Mouse (Mus musculus): ENCODE data around the gene Fam189a1. TPM values are rescaled to one million over a fixed set of nuclear protein-coding genes. Genes with fewer than 3 reads are reported as not detected.

Fam189a1 gene
- polyA plus RNA-seq, 1 experiment, result not detected

DNA sequence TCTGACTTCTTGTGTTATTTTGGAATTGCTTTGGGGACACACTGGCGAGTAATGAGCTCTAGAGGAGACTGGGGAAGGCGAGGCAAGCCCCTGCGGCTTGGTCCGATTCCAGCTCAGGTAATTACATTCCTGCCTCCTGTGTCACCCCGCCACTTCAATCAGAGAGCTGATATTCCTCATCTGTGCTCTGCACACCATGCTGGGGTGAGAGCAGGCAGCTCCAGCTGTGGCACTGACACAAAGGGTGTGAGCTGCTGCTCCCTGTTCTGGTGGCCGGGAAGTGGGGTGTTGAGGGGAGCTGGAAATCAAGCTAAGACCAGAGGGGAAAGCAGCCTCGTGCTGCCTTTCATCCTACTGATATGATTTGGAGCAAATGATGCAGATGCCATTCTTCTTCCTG is 386.6 kb downstream of the Fam189a1 start:
- H3K4me1 ChIP-seq (ENCODE audit: control insufficient read depth, insufficient read depth, low read length), result no peaks in the 10 kb centered on the region
- no peaks in the 10 kb centered on the region for H3K9me3 ChIP-seq (replicated peaks; ENCODE audit: control insufficient read depth, insufficient read depth, low read length, poor library complexity, severe bottlenecking)
- TF ChIP-seq CTCF (IDR thresholded peaks at IDR 0.05; ENCODE audit: low read depth, low read length) (no peak), EP300 (IDR thresholded peaks at IDR 0.05; ENCODE audit: insufficient read depth, low read depth, low read length) (no peak), POLR2A (IDR thresholded peaks at IDR 0.05; ENCODE audit: insufficient read depth, low read length) (no peak)
- H3K27me3 ChIP-seq (ENCODE audit: control insufficient read depth, insufficient read depth, low read length, poor library complexity, severe bottlenecking), result no peaks in the 10 kb centered on the region
- no peak overlapping the region for H3K4me3 ChIP-seq (ENCODE audit: low read depth, low read length)
- H3K27ac ChIP-seq (ENCODE audit: insufficient read depth, low read length), result no peak overlapping the region
- no peaks in the 10 kb centered on the region for H3K36me3 ChIP-seq (ENCODE audit: control insufficient read depth, insufficient read depth, low read length, poor library complexity, severe bottlenecking)
- no peak overlapping the region for H3K9ac ChIP-seq (ENCODE audit: low read depth, poor library complexity, severe bottlenecking)

DNA sequence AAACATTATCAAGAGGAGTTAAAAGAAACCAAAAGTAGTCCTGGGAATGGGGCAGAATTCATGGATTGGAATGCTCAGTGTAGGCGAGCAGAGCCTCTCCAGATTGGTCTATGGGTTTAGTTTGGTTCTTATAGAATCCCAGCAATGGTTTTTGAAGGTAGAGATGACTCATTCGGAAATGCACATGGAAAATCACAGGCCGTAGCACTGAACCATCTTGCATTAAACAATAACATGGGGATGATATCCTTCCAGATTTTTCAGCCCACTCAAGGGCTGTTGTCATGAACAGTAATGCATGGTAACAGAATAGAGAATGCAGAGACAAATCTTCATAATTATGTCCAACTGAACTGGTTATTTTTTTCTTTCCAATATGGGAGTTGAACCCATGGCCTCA is 390.8 kb downstream of the Fam189a1 start:
- Histone ChIP-seq H3K4me1 (ENCODE audit: control insufficient read depth, insufficient read depth, low read length) (no peaks in the 10 kb centered on the region), H3K27ac (ENCODE audit: insufficient read depth, low read length) (no peak overlapping the region), H3K9me3 (replicated peaks; ENCODE audit: control insufficient read depth, insufficient read depth, low read length, poor library complexity, severe bottlenecking) (no peaks in the 10 kb centered on the region), H3K36me3 (ENCODE audit: control insufficient read depth, insufficient read depth, low read length, poor library complexity, severe bottlenecking) (no peaks in the 10 kb centered on the region), H3K4me3 (ENCODE audit: low read depth, low read length) (no peak overlapping the region), H3K27me3 (ENCODE audit: control insufficient read depth, insufficient read depth, low read length, poor library complexity, severe bottlenecking) (no peaks in the 10 kb centered on the region), H3K9ac (ENCODE audit: low read depth, poor library complexity, severe bottlenecking) (no peak overlapping the region)
- no peak for TF ChIP-seq EP300 (IDR thresholded peaks at IDR 0.05; ENCODE audit: insufficient read depth, low read depth, low read length)
- TF ChIP-seq POLR2A (IDR thresholded peaks at IDR 0.05; ENCODE audit: insufficient read depth, low read length), result no peak
- TF ChIP-seq CTCF (IDR thresholded peaks at IDR 0.05; ENCODE audit: low read depth, low read length), result no peak

DNA sequence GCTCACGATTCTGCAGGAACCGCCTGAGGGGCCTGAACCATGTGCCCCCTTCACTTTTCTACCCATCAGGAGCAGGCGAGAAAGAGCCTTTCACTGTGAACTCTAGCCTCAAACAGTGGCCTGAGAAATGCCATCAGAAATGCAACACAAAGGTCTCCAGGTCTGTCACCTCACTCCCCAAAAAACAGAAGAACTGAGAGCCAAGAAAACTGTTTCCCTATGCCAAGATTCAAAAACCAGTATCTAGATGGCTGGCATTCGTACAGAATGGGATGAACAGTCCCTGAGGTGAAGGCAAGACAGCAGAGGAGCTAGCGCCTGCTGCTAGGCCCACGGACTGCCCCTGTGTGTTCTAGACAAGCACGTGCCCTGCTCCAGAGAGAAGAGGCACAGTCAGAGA is 401.2 kb downstream of the Fam189a1 start:
- Histone ChIP-seq H3K36me3 (ENCODE audit: control insufficient read depth, insufficient read depth, low read length, poor library complexity, severe bottlenecking) (no peaks in the 10 kb centered on the region), H3K27ac (ENCODE audit: insufficient read depth, low read length) (no peak overlapping the region), H3K4me1 (ENCODE audit: control insufficient read depth, insufficient read depth, low read length) (no peaks in the 10 kb centered on the region), H3K27me3 (ENCODE audit: control insufficient read depth, insufficient read depth, low read length, poor library complexity, severe bottlenecking) (no peaks in the 10 kb centered on the region), H3K4me3 (ENCODE audit: low read depth, low read length) (no peak overlapping the region), H3K9ac (ENCODE audit: low read depth, poor library complexity, severe bottlenecking) (no peak overlapping the region), H3K9me3 (replicated peaks; ENCODE audit: control insufficient read depth, insufficient read depth, low read length, poor library complexity, severe bottlenecking) (no peaks in the 10 kb centered on the region)
- TF ChIP-seq CTCF (IDR thresholded peaks at IDR 0.05; ENCODE audit: low read depth, low read length), result no peak
- TF ChIP-seq EP300 (IDR thresholded peaks at IDR 0.05; ENCODE audit: insufficient read depth, low read depth, low read length), result no peak
- no peak for TF ChIP-seq POLR2A (IDR thresholded peaks at IDR 0.05; ENCODE audit: insufficient read depth, low read length)

DNA sequence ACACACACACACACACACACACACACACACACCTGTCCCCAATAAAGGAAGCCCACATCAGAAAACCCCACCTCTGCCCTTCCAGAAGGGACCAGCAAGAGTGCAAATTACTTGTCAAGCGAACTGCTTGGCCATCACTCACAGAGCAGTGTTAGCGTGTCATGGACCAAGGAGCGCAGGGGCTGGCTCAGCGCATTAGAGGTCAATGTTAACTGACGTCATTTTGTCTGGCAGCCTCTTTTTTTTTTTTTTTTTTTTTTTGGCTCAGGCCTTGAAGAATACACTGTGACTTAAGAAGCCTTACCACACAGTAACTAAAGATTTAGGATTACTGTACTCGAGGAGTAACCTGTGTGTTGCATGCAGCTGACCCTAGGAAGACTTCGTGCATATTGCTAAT is 402.2 kb downstream of the Fam189a1 start:
- no peaks in the 10 kb centered on the region for H3K4me1 ChIP-seq (ENCODE audit: control insufficient read depth, insufficient read depth, low read length)
- H3K9me3 ChIP-seq (replicated peaks; ENCODE audit: control insufficient read depth, insufficient read depth, low read length, poor library complexity, severe bottlenecking), result no peaks in the 10 kb centered on the region
- H3K27ac ChIP-seq (ENCODE audit: insufficient read depth, low read length), result no peak overlapping the region
- no peak overlapping the region for H3K9ac ChIP-seq (ENCODE audit: low read depth, poor library complexity, severe bottlenecking)
- H3K27me3 ChIP-seq (ENCODE audit: control insufficient read depth, insufficient read depth, low read length, poor library complexity, severe bottlenecking), result no peaks in the 10 kb centered on the region
- no peaks in the 10 kb centered on the region for H3K36me3 ChIP-seq (ENCODE audit: control insufficient read depth, insufficient read depth, low read length, poor library complexity, severe bottlenecking)
- H3K4me3 ChIP-seq (ENCODE audit: low read depth, low read length), result no peak overlapping the region
- TF ChIP-seq POLR2A (IDR thresholded peaks at IDR 0.05; ENCODE audit: insufficient read depth, low read length) (no peak), CTCF (IDR thresholded peaks at IDR 0.05; ENCODE audit: low read depth, low read length) (no peak), EP300 (IDR thresholded peaks at IDR 0.05; ENCODE audit: insufficient read depth, low read depth, low read length) (no peak)

DNA sequence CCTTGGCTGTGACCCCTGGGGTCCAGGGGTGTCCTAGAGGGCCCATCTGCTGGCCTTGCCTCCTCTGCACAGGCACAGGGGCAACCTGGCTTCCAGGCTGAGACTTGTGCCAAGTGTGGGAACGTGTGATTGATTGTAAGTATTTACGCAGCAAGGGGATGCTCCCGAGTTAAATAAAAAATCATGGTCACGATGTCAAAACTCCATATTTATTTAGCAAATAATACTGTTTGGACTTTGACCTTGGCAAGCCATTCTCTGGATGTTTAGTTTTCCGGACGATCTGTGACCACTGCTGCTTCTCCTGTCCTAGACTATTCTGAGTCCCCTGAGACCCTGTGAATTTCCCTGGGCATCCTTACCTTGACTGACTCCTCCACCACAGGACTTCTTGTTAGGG is 402.7 kb downstream of the Fam189a1 start:
- H3K9ac ChIP-seq (ENCODE audit: low read depth, poor library complexity, severe bottlenecking), result no peak overlapping the region
- no peak overlapping the region for H3K27ac ChIP-seq (ENCODE audit: insufficient read depth, low read length)
- H3K4me3 ChIP-seq (ENCODE audit: low read depth, low read length), result no peak overlapping the region
- H3K4me1 ChIP-seq (ENCODE audit: control insufficient read depth, insufficient read depth, low read length), result no peaks in the 10 kb centered on the region
- TF ChIP-seq EP300 (IDR thresholded peaks at IDR 0.05; ENCODE audit: insufficient read depth, low read depth, low read length) (no peak), CTCF (IDR thresholded peaks at IDR 0.05; ENCODE audit: low read depth, low read length) (no peak), POLR2A (IDR thresholded peaks at IDR 0.05; ENCODE audit: insufficient read depth, low read length) (no peak)
- no peaks in the 10 kb centered on the region for H3K27me3 ChIP-seq (ENCODE audit: control insufficient read depth, insufficient read depth, low read length, poor library complexity, severe bottlenecking)
- no peaks in the 10 kb centered on the region for H3K36me3 ChIP-seq (ENCODE audit: control insufficient read depth, insufficient read depth, low read length, poor library complexity, severe bottlenecking)
- no peaks in the 10 kb centered on the region for H3K9me3 ChIP-seq (replicated peaks; ENCODE audit: control insufficient read depth, insufficient read depth, low read length, poor library complexity, severe bottlenecking)

DNA sequence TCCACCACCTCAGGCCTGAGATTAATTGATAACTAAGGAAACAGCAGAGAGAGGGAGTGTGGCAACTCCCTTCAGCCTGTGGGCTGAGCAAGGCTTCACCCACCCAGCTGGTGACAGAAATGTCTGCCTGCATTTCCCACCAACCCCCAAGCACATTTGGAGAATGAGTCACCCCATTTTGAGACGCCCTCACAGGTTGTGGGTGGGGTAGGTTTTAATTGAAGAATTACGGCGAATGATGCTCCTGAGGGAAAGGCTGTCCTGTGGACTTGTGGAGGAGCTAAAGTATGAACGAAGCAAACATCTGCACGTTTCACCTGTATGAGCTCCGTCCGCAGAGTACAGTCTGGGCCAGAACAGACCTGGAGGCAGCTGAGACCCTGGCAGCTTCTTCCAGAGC is 404.2 kb downstream of the Fam189a1 start:
- H3K4me3 ChIP-seq (ENCODE audit: low read depth, low read length), result no peak overlapping the region
- H3K27ac ChIP-seq (ENCODE audit: insufficient read depth, low read length), result no peak overlapping the region
- no peaks in the 10 kb centered on the region for H3K36me3 ChIP-seq (ENCODE audit: control insufficient read depth, insufficient read depth, low read length, poor library complexity, severe bottlenecking)
- H3K9ac ChIP-seq (ENCODE audit: low read depth, poor library complexity, severe bottlenecking), result no peak overlapping the region
- no peaks in the 10 kb centered on the region for H3K4me1 ChIP-seq (ENCODE audit: control insufficient read depth, insufficient read depth, low read length)
- no peaks in the 10 kb centered on the region for H3K27me3 ChIP-seq (ENCODE audit: control insufficient read depth, insufficient read depth, low read length, poor library complexity, severe bottlenecking)
- no peak for TF ChIP-seq POLR2A (IDR thresholded peaks at IDR 0.05; ENCODE audit: insufficient read depth, low read length)
- no peak for TF ChIP-seq CTCF (IDR thresholded peaks at IDR 0.05; ENCODE audit: low read depth, low read length)
- no peak for TF ChIP-seq EP300 (IDR thresholded peaks at IDR 0.05; ENCODE audit: insufficient read depth, low read depth, low read length)
- H3K9me3 ChIP-seq (replicated peaks; ENCODE audit: control insufficient read depth, insufficient read depth, low read length, poor library complexity, severe bottlenecking), result no peaks in the 10 kb centered on the region

Measured in ES-Bruce4 (cell line).